Mouse (Mus musculus) lung, postnatal 0 days (tissue): Measurements from ENCODE around the gene Nudt4. TPM values are rescaled to one million over a fixed set of nuclear protein-coding genes. Genes with fewer than 3 reads are reported as not detected.

Experiments
- ATAC-seq: fragments of 200-750 bp; cut with Nextera tagmentation; 2 replicates; pipeline ENCODE4 v1.8.0; 2017; ENCODE audit warnings: moderate library complexity
- DNase-seq: peaks from one replicate; pipeline ENCODE4 v3.0.0-alpha.2; 2016; ENCODE audit warnings: low spot score
- H3K27ac ChIP-seq: fragments of 300-500 bp; sonication (generic); 2 replicates; pipeline ENCODE4 v1.5.1; 2014; ENCODE audit warnings: antibody characterized with exemption, mild to moderate bottlenecking, low read length, mixed read lengths
- H3K27me3 ChIP-seq: fragments of 300-500 bp; sonication (generic); replicated peaks from 2 replicates; pipeline ENCODE4 v1.6.1; 2014; ENCODE audit warnings: low read length, mixed read lengths; ENCODE audit not compliant: insufficient read depth
- H3K36me3 ChIP-seq: fragments of 300-500 bp; sonication (generic); 2 replicates; pipeline ENCODE4 v1.6.1; 2014; ENCODE audit warnings: low read length, mixed read lengths; ENCODE audit not compliant: insufficient read depth
- H3K4me1 ChIP-seq: fragments of 300-500 bp; sonication (generic); 2 replicates; pipeline ENCODE4 v1.6.1; 2014; ENCODE audit warnings: antibody characterized with exemption, low read depth, low read length, mixed read lengths; ENCODE audit not compliant: insufficient read depth
- H3K4me2 ChIP-seq: fragments of 300-500 bp; sonication (generic); replicated peaks from 2 replicates; pipeline ENCODE4 v1.6.1; 2014; ENCODE audit warnings: low read depth, mild to moderate bottlenecking, low read length, moderate library complexity, mixed read lengths
- H3K4me3 ChIP-seq: fragments of 300-500 bp; sonication (generic); 2 replicates; pipeline ENCODE4 v1.5.1; 2014; ENCODE audit warnings: low read depth, low read length
- H3K9ac ChIP-seq: fragments of 300-500 bp; sonication (generic); replicated peaks from 2 replicates; pipeline ENCODE4 v1.6.1; 2014; ENCODE audit warnings: low read depth, mild to moderate bottlenecking
- H3K9me3 ChIP-seq: fragments of 300-500 bp; sonication (generic); 2 replicates; pipeline ENCODE4 v1.6.1; 2016; ENCODE audit warnings: low read length, mixed read lengths
- CTCF ChIP-seq: IDR thresholded peaks from 2 replicates; pipeline ENCODE4 v1.5.1; 2016; ENCODE audit warnings: antibody characterized with exemption, mild to moderate bottlenecking
- EP300 ChIP-seq: IDR thresholded peaks from 2 replicates; pipeline ENCODE4 v1.6.1; 2016; ENCODE audit warnings: antibody characterized with exemption, mild to moderate bottlenecking, control low read depth
- WGBS: fragments of 180-500 bp; shearing (Covaris S2); extraction: QIAGEN DNeasy Blood & Tissue Kit; methylation state at CpG from one replicate; pipeline ENCODE4 v1.1.7; 2014; 5-methylcytosine and 5-hydroxymethylcytosine counted together
- polyA plus RNA-seq: library from polyadenylated mRNA; unstranded; fragments of >200 nt; fragmentation: Nextera tagmentation; extraction: Ambion mirVana; gene quantifications from 2 replicates; pipeline ENCODE4 v1.2.1, GENCODE M21; 2015

Gene Nudt4
- polyA plus RNA-seq, 1 experiment from 2014 or later, result 50.3 TPM

DNA sequence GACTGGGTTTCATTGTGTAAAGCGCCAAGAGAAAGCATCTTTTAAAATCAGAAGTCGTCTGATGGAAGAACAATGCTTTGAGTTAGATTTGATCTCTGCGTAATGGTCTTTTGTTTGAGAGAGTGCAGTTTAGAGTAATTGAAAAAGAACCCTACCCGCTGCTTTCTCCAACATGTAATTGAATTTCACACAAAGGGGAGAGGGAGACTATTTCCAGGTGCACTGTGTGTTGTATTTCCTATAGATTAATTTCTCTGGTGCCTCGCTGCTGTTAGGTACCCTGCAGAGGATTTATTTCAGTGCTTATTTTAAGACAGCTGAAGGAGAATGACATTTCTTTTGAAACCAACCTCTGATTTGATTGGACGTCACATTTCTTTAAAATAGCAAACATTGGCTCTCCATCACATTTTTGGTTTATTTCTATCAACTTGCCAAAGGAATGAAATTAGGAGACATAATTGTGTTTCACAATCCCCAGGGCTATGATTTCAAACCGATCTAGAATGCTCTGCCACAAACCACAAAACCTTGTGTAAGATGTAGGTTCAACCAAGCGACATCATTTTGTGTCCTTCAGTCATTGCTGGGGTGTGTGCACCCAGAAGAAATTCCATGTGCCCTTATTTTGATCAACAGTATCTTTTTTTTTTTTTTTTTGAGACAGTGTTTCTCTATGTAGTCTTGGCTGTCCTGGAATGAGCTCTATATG lies 23.7 kb upstream of the Nudt4 start:
- DNase-seq (no peak), ATAC-seq (no peak)
- WGBS, result 79% methylated on average over 8 of the region's 8 CpGs
- Histone ChIP-seq H3K4me3 (no peak overlapping the region), H3K36me3 (no peaks in the 10 kb centered on the region), H3K4me1 (no peaks in the 10 kb centered on the region), H3K27me3 (no peaks in the 10 kb centered on the region), H3K4me2 (no peak overlapping the region), H3K9ac (no peak overlapping the region), H3K27ac (no peak overlapping the region), H3K9me3 (no peaks in the 10 kb centered on the region)
- TF ChIP-seq CTCF (no peak), EP300 (no peak)

DNA sequence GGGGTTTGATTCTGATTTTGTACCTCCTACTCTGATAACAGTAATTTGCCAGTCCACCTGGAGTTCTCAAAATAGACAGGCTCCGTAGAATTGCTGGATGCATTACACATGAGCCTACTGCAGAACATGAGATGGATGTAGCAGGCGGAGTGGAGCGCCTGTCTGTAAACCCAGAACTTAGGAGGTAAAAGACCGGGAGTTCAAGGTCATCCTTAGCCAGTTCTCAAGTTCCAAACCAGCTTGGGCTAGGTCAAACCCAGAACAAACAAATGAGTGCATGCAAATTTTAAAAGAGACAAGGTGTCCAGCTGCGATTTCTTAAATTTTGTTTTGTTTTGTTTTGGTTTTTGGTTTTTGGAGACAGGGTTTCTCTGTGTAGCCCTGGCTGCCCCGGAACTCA lies 21.6 kb upstream of the Nudt4 start:
- H3K4me1 ChIP-seq, result no peaks in the 10 kb centered on the region
- DNase-seq (no peak), ATAC-seq (no peak)
- 89% methylated on average over 6 of the region's 6 CpGs for WGBS
- H3K4me3 ChIP-seq, result no peak overlapping the region
- H3K27me3 ChIP-seq, result no peaks in the 10 kb centered on the region
- H3K4me2 ChIP-seq, result no peak overlapping the region
- no peak overlapping the region for H3K9ac ChIP-seq
- TF ChIP-seq EP300 (no peak), CTCF (no peak)
- H3K27ac ChIP-seq, result no peak overlapping the region
- no peaks in the 10 kb centered on the region for H3K36me3 ChIP-seq
- no peaks in the 10 kb centered on the region for H3K9me3 ChIP-seq

DNA sequence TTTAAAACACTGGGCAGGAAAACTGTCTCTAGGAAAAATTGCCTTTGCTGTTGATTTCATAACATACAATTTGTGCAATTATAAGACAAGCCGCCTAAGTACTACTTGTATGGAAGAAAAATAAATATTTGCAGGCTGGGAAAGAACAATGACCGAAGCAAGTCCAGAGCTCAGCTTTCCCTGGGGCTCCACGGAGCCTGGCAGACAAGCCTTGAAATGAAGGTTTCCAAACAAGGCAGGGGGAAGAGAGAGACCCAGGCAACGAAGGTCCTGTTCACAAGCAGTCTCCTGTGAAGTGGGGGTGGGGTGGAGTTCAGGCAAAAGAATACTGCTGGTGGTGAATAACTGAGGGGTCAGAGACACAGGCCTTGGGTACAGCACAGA lies 13.6 kb upstream of the Nudt4 start:
- DNase-seq, result peak; percentile 77
- Histone ChIP-seq H3K36me3 (no peaks in the 10 kb centered on the region), H3K27me3 (no peaks in the 10 kb centered on the region), H3K27ac (peak overlapping the region; percentile 48), H3K9ac (no peak overlapping the region), H3K9me3 (no peaks in the 10 kb centered on the region), H3K4me3 (no peak overlapping the region), H3K4me2 (peak overlapping the region; percentile 12; the same call in 1 of the 2 replicates), H3K4me1 (0 out of 2 replicates have a peak, but pooled peaks cover 6% of the 10 kb centered on the region)
- 16% methylated on average over 4 of the region's 4 CpGs for WGBS
- TF ChIP-seq CTCF, result no peak
- TF ChIP-seq EP300, result 0 out of 2 replicates have a peak, but pooled peaks have one; percentile 30
- ATAC-seq, result peak; percentile 72

DNA sequence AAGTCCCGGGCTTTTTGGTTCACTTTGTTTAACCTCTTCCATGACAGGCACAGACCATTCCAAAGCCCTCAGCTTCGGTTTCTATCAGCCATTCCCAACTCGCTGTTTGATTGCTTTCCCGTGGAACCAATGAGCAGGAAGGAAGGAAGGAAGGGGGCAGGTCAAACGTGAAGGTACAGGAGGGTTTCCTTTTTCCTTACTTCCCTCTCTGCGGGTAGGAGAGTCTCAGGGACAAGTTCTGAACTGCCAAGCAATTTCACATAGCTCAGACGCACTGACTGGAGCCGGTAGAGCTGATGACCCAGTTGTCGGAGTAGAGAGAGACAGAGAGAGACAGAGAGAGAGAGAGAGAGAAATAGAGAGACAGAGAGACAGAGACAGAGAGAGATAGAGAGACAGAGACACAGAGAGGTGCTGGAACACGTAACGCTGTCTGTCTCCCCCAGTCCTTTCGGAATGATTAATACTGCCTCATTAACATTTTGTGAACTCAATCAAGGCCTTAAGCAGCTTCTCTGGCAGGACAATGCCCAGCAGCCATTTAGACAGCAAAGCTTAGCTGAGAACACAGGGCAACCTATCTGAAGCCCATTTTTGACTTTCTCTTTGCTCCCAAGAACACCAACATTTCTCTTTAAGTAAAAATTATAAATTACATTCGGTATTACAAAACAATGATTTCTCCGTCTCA lies 13.1 kb upstream of the Nudt4 start:
- no peaks in the 10 kb centered on the region for H3K27me3 ChIP-seq
- H3K4me1 ChIP-seq, result 0 out of 2 replicates have a peak, but pooled peaks cover 6% of the 10 kb centered on the region
- DNase-seq (peak; percentile 67), ATAC-seq (peak; percentile 72)
- no peaks in the 10 kb centered on the region for H3K36me3 ChIP-seq
- peak overlapping the region; percentile 40 for H3K4me2 ChIP-seq
- WGBS, result 29% methylated on average over 14 of the region's 14 CpGs
- no peak for TF ChIP-seq CTCF
- no peak for TF ChIP-seq EP300
- peak overlapping the region; percentile 48 for H3K27ac ChIP-seq
- no peaks in the 10 kb centered on the region for H3K9me3 ChIP-seq
- H3K4me3 ChIP-seq, result no peak overlapping the region
- no peak overlapping the region for H3K9ac ChIP-seq

DNA sequence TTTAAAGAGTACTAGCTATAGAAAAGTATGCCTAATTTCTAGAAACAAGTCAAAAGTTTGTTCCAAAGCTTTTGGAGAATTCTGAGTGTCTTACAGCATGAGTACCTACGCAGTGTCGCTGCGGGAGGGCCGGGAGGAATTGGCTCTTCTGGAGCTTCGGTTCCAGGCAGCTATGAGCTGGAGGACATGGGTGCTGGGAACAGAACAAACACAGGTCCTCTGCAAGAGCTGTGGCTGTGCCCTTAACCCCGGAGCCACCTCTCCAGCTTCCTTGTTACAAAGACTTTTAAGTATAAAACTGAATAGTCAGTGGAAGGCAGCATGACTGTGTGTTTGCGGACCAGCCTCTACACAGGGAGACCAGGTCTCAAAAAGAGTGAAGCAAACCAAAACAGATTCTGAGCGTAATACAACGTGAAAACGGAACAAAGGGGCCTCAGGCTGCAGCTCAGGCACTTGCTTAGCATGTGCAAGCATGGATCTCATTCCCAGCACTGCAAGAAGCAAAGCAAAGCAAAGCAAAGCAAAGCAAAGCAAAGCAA lies 12.0 kb upstream of the Nudt4 start:
- no peaks in the 10 kb centered on the region for H3K27me3 ChIP-seq
- no peaks in the 10 kb centered on the region for H3K9me3 ChIP-seq
- no peak overlapping the region for H3K4me3 ChIP-seq
- 0 out of 2 replicates have a peak, but pooled peaks cover 6% of the 10 kb centered on the region for H3K4me1 ChIP-seq
- H3K36me3 ChIP-seq, result no peaks in the 10 kb centered on the region
- peak overlapping the region; percentile 3; the same call in 1 of the 2 replicates for H3K27ac ChIP-seq
- DNase-seq, result peak; percentile 46
- WGBS, result 52% methylated on average over 10 of the region's 10 CpGs
- no peak overlapping the region for H3K9ac ChIP-seq
- TF ChIP-seq CTCF, result no peak
- no peak for TF ChIP-seq EP300
- peak; percentile 59 for ATAC-seq
- no peak overlapping the region for H3K4me2 ChIP-seq

DNA sequence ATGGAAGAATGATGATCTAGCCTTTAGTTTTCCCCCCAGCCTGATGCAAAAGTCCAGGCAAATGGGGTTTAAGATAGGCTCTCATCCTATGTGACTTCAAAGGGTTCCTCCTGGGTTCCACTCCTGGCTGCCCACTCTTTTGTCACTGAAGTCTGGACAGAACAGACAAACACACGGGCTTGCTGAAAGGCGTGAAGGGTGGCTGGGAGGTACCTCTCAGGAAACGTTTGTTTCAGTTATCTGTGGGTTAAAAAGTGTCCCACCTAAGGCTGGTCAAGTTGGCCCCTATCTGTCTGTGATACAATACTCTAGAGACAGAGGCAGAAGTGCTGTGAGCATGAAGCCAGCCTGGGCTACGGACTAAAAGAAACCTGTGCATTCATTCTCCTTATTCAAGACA lies 11.0 kb upstream of the Nudt4 start:
- Histone ChIP-seq H3K36me3 (no peaks in the 10 kb centered on the region), H3K4me2 (no peak overlapping the region), H3K27me3 (no peaks in the 10 kb centered on the region), H3K9me3 (no peaks in the 10 kb centered on the region), H3K4me1 (0 out of 2 replicates have a peak, but pooled peaks cover 6% of the 10 kb centered on the region), H3K9ac (no peak overlapping the region), H3K4me3 (no peak overlapping the region), H3K27ac (no peak overlapping the region)
- WGBS, result 51% methylated on average over 4 of the region's 4 CpGs
- no peak for TF ChIP-seq CTCF
- TF ChIP-seq EP300, result no peak
- ATAC-seq (no peak), DNase-seq (no peak)
